Mouse (Mus musculus): ENCODE results near the gene Papln.

The Papln gene

DNA sequence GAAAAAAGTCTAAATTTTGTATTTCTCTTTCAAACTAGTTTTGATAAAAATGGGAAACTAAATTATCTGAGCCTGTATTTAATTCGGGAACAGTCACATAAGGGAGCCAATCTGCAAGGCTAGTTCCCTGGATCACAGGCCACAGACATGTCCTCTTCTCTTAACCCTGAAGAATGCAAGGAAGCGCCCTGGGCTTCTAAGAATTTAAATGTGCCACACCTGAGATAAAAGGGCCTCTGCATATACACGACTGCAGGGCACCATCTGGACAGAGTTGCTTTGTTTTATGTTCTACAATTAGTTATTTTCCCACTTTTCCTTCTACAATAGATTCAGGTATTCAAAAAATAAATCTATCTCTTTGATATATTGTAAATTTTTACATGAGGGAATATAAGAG lies 67.0 kb downstream of the Papln start:
- no peak for DNase-seq (ENCODE audit: low read depth)

DNA sequence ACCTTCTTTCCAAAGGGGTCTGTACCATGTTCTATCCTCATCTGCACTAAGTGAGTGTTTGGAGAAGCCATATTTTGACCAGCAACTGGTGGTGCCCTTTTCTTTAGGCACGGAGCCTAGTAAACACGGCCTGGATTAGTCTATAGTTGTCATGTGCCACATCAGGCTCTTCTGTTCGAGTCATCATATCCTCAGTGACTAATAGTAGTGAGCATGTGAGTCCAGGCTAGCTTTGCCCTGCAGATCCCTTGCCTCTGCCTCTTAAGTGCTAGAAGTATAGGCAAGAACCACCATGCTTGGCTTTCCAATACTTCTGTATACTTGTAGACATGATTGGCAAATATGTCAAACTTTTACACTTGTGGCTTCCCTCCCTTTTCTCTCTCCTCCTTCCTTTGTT lies 70.5 kb downstream of the Papln start:
- DNase-seq (ENCODE audit: low read depth): no peak

DNA sequence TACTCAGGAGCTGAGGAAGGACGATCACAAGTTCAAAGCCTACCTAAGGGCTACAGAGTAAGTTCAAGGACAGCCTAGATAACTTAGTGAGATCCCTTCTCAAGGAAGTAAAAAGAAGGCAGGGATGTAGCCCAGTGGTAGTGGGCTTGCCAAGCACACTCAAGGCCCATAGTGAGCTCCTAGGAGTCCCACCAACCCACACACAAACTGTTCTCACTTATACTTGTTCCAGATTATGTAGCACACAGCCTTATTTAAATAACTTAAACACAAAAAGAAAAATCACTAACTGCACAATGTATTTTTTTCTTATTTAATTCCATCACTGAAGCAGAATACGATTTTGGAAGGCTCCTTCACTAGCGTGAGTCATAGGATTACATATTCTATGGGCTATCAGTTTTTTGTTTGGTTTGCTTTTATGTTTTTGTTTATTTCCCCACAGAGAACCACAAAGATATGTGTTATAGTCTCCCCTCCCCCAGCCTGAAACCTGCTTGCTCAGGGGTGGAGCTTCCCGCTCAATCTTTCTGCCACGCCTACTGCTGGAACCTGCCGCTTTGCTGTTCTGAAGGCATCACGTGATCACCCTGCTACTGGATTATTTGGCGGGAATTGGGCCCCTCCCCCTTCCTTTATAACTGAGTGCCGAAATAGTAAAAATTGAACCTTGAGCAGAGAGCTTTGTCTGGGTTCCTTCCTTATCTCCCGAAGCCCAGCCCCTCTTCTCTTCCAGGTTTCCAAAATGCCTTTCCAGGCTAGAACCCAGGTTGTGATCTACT lies 78.2 kb downstream of the Papln start:
- no peak for DNase-seq (ENCODE audit: low read depth)
